Mouse (Mus musculus) stomach, postnatal 0 days (tissue): Measurements from ENCODE around the gene Iyd. TPM values are rescaled to one million over a fixed set of nuclear protein-coding genes. Genes with fewer than 3 reads are reported as not detected.

Experiments
- ATAC-seq: fragments of 200-750 bp; cut with Nextera tagmentation; 2 replicates; pipeline ENCODE4 v1.8.0; 2017; ENCODE audit not compliant: low FRiP score, low TSS enrichment
- DNase-seq: peaks from one replicate; pipeline ENCODE4 v3.0.0-alpha.2; 2016; ENCODE audit warnings: low spot score
- H3K27ac ChIP-seq: fragments of 300-500 bp; sonication (generic); replicated peaks from 2 replicates; pipeline ENCODE4 v1.5.1; 2014; ENCODE audit warnings: mild to moderate bottlenecking, control low read depth
- H3K27me3 ChIP-seq: fragments of 300-500 bp; sonication (generic); 2 replicates; pipeline ENCODE4 v1.6.1; 2014; ENCODE audit warnings: low read length; ENCODE audit not compliant: control insufficient read depth, insufficient read depth
- H3K36me3 ChIP-seq: fragments of 300-500 bp; sonication (generic); 2 replicates; pipeline ENCODE4 v1.6.1; 2014; ENCODE audit warnings: low read length, mixed read lengths; ENCODE audit not compliant: control insufficient read depth, insufficient read depth
- H3K4me1 ChIP-seq: fragments of 300-500 bp; sonication (generic); replicated peaks from 2 replicates; pipeline ENCODE4 v1.6.1; 2014; ENCODE audit warnings: antibody characterized with exemption; ENCODE audit not compliant: control insufficient read depth, insufficient read depth
- H3K4me2 ChIP-seq: fragments of 300-500 bp; sonication (generic); replicated peaks from 2 replicates; pipeline ENCODE4 v1.6.1; 2014; ENCODE audit warnings: low read depth, mild to moderate bottlenecking, control low read depth, moderate library complexity
- H3K4me3 ChIP-seq: fragments of 300-500 bp; sonication (generic); 2 replicates; pipeline ENCODE4 v1.5.1; 2014; ENCODE audit warnings: low read depth, low read length, control low read depth
- H3K9ac ChIP-seq: fragments of 300-500 bp; sonication (generic); 2 replicates; pipeline ENCODE4 v1.6.1; 2014; ENCODE audit warnings: mild to moderate bottlenecking, low read length, control low read depth, mixed read lengths
- H3K9me3 ChIP-seq: fragments of 300-500 bp; sonication (generic); 2 replicates; pipeline ENCODE4 v1.6.1; 2016; ENCODE audit warnings: low read length; ENCODE audit not compliant: control insufficient read depth
- CTCF ChIP-seq: IDR thresholded peaks from 2 replicates; pipeline ENCODE4 v1.5.1; 2016; ENCODE audit warnings: antibody characterized with exemption, low read depth, mild to moderate bottlenecking, moderate library complexity
- EP300 ChIP-seq: optimal IDR thresholded peaks from 2 replicates; pipeline ENCODE3; 2016; ENCODE audit warnings: antibody characterized with exemption
- WGBS: fragments of 180-500 bp; shearing (Covaris S2); extraction: QIAGEN DNeasy Blood & Tissue Kit; methylation state at CpG from one replicate; pipeline ENCODE4 v1.1.7; 2014; 5-methylcytosine and 5-hydroxymethylcytosine counted together
- polyA plus RNA-seq: library from polyadenylated mRNA; unstranded; fragments of >200 nt; fragmentation: Nextera tagmentation; extraction: Ambion mirVana; gene quantifications from 2 replicates; pipeline ENCODE4 v1.2.1, GENCODE M21; 2015

Gene Iyd
- polyA plus RNA-seq, 1 experiment from 2014 or later, result 33.5 TPM

DNA sequence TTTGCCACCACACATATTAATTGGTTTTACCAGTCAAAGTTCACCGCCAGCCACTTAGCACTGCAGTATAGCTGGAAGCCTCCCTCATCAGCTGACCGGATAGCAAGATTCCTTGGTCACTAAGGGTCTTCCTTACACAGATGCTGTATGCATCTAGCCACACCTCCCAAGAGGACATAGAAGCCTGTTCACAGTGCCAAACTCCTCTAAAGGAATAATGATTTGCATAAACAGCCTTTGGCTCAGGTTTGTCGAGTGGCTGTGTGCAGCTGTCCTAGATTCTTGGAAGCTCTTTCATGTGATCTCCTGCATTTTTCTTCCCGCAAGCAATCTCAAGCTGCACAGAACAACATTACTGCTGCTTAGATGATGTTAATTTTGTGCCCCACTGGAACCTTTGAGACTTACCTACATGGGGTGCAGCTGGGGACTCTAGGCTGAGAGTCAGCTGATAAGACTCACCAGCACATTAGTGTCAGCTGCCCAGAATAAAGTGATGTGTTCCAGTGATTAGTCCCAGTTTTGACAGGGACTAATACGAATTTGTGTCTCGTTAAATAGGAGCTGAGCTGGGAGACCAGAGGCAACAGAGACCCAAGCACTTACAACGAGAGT is 30.3 kb upstream of the Iyd start:
- ATAC-seq, result no peak; the same call in 1 of the 2 replicates
- Histone ChIP-seq H3K36me3 (no peaks in the 10 kb centered on the region), H3K4me1 (no peaks in the 10 kb centered on the region), H3K4me2 (no peak overlapping the region), H3K9me3 (no peaks in the 10 kb centered on the region), H3K4me3 (no peak overlapping the region), H3K9ac (no peak overlapping the region), H3K27me3 (no peaks in the 10 kb centered on the region), H3K27ac (no peak overlapping the region)
- 56% methylated on average over 7 of the region's 7 CpGs for WGBS
- DNase-seq, result no peak
- no peak for TF ChIP-seq EP300
- no peak for TF ChIP-seq CTCF

DNA sequence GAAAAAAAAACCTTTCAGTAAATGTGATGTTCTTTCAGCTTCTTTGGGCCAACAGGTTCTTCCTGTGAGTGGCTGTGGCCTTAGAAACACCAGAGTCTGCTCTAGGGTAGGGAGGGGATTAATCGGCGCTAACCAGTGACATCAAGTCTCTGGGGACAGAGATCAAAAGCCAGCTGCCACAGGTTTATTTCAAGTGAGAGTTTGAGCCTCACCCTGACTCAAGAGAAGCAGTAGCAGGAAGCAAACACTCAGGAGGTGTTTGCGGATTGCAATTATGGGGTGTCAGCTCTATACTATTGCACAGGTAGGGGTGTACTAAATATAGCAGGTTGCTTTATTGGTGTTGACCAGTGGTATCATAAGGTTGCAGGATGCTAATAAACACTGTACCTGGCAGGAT is 29.6 kb upstream of the Iyd start:
- no peak for ATAC-seq
- Histone ChIP-seq H3K9ac (no peak overlapping the region), H3K4me2 (no peak overlapping the region), H3K27ac (no peak overlapping the region), H3K27me3 (no peaks in the 10 kb centered on the region), H3K9me3 (no peaks in the 10 kb centered on the region), H3K4me1 (no peaks in the 10 kb centered on the region), H3K4me3 (no peak overlapping the region), H3K36me3 (no peaks in the 10 kb centered on the region)
- no peak for DNase-seq
- WGBS, result 63% methylated on average over 3 of the region's 3 CpGs
- TF ChIP-seq CTCF (no peak), EP300 (no peak)

DNA sequence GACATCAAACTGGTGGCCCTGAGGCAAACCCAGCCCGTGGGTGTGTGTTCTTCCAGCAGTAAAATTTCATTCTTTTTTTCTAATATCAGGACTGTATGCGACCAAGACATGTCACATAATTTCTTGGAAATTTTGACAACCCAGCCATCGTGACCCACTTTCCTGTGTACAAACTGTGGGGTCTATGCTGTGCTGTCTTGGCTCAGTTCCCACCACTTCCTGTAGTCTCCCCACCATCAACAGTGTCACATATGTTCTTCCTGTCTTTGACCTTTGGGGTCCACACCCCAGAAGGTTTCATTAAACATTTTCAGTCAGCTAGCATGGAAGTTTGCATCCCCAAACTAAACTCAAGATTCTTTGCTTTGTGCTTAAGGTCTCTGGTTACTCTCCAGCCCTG is 28.6 kb upstream of the Iyd start:
- WGBS, result 72% methylated on average over 3 of the region's 3 CpGs
- Histone ChIP-seq H3K27ac (no peak overlapping the region), H3K9ac (no peak overlapping the region), H3K4me2 (no peak overlapping the region), H3K27me3 (no peaks in the 10 kb centered on the region), H3K4me3 (no peak overlapping the region), H3K4me1 (no peaks in the 10 kb centered on the region), H3K36me3 (no peaks in the 10 kb centered on the region), H3K9me3 (no peaks in the 10 kb centered on the region)
- TF ChIP-seq CTCF (no peak), EP300 (no peak)
- ATAC-seq (no peak), DNase-seq (no peak)

DNA sequence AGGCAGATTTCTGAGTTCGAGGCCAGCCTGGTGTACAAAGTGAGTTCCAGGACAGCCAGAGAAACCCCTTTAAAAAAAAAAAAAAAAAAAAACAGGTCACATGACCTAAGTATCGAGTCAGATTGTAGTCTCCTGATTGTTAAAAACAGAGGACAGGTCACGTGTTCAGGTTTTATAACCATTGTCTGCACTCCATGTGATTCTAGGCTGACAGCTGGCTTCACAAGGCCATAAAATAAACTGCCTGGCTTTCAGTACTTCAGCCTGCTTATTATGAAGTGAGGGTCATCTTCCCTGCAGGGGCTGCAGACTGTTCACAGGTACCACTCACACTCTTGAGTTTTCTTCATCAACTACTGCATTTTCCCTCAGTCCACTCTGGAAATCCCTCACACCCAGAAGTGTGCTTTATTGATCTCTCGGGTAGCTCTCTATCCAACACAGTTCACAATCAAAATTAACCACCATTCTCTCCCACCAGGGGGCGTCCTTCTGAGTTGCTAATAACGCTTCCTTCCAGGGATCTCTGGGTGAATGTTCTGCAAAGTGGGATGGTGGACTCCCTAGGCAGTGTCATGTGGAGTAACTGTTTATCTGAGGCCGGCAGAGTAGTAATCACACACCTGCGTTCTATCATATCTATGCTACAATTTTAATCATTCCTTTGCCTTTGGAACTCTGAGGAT is 27.3 kb upstream of the Iyd start:
- Histone ChIP-seq H3K4me1 (no peaks in the 10 kb centered on the region), H3K4me2 (no peak overlapping the region), H3K9me3 (no peaks in the 10 kb centered on the region), H3K4me3 (no peak overlapping the region), H3K9ac (no peak overlapping the region), H3K27me3 (no peaks in the 10 kb centered on the region), H3K36me3 (no peaks in the 10 kb centered on the region), H3K27ac (no peak overlapping the region)
- DNase-seq (no peak), ATAC-seq (no peak)
- 77% methylated on average over 8 of the region's 8 CpGs for WGBS
- TF ChIP-seq CTCF, result peak; percentile 57
- TF ChIP-seq EP300, result no peak

DNA sequence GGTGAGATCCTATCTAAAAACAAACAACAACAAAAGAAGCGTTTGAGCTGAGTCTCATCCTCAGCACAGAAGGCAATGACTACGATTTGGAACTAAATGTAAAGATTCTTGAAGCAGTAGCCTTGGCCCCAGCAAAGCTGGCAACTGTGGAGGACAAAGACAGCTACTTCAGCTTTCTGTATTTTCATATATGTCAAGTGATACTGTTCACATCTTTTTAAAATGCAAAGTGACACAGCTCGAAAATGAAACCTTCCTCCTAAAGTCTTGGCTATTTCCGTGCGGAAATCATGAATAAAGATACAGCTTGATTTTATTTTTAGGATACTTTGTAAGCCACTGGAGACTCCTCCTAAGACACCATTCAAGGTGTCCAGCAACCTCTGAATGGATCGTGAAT is 26.1 kb upstream of the Iyd start:
- WGBS, result 68% methylated on average over 6 of the region's 6 CpGs
- Histone ChIP-seq H3K9me3 (no peaks in the 10 kb centered on the region), H3K36me3 (no peaks in the 10 kb centered on the region), H3K9ac (no peak overlapping the region), H3K27ac (no peak overlapping the region), H3K4me3 (no peak overlapping the region), H3K4me1 (no peaks in the 10 kb centered on the region), H3K4me2 (no peak overlapping the region), H3K27me3 (no peaks in the 10 kb centered on the region)
- DNase-seq (no peak), ATAC-seq (no peak)
- TF ChIP-seq CTCF (no peak), EP300 (no peak)

DNA sequence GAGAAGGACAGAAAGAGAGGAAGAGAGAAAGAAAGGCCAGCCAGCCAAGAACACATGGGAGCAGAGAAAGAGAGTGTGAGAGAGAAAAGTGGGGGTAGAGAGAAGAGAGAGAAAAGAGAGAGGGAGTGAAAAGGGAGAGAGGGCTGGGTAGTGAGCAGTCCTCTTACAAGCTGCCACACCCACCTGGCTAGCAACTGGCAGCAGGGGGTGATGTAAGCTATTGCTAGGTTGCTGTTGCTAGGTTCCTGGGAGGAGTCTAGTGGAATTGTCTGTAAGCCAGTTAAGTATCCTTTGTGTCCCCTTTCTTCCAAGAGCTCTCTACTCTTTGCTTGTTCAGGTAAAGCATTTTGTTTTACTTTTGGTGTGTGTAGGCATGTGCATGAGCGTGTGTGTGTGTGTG is 25.4 kb upstream of the Iyd start:
- 88% methylated on average over 1 of the region's 1 CpGs for WGBS
- Histone ChIP-seq H3K36me3 (no peaks in the 10 kb centered on the region), H3K9me3 (no peaks in the 10 kb centered on the region), H3K9ac (no peak overlapping the region), H3K4me3 (no peak overlapping the region), H3K4me2 (no peak overlapping the region), H3K4me1 (no peaks in the 10 kb centered on the region), H3K27me3 (no peaks in the 10 kb centered on the region), H3K27ac (no peak overlapping the region)
- DNase-seq (no peak), ATAC-seq (no peak)
- TF ChIP-seq EP300, result no peak
- no peak for TF ChIP-seq CTCF
